Mouse (Mus musculus): ENCODE data around the gene Chst4.
A peak's percentile ranks its signal among the peaks of the same experiment; 100 is the strongest.
"Not testable (repeated sequence)": the region's sequence is repeated elsewhere in the genome, so short reads cannot be mapped to it uniquely, and the experiment has no call there.

Gene Chst4

GRCm38 (mm10) chr8:110039659-110040058, at the start of gene Chst4:
Chst4 (minus strand) TSS chr8:110039740.
- DNase-seq (ENCODE audit: low spot score) = no peak

DNA sequence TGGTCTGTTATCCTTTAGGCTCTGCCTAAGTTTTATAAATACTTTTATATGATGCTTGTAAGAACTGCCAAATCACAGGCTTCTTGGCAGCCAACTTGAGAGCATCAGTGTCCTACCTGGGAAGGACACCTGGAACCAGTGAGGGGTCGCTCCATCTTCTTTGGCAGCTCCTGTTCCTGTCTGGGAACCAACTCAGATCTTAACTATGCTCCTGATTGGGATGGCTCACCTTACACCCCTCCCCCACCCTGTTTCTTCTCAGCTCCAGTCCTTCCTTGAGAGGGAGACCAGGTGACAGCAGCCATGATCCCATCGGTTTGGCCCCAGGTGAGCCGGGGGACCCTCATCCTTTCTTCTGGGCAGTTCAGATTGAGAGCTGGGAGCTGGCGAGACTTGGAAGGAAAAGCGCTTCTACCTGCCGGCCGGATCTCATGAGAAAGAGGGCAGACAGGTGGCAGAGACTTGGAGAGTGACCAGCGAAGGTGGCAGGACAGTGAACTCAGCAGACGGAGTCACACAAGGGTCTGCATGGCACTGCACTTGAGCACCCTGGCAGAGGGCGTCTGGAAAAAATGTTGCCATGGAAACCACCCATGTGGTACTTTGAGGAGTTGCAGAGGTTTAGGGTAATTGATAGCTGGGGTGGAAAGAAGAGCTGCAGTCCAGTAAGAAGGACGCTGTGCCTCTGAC, 43.0 kb upstream of the Chst4 start:
- DNase-seq (ENCODE audit: low spot score) = peak; percentile 12

DNA sequence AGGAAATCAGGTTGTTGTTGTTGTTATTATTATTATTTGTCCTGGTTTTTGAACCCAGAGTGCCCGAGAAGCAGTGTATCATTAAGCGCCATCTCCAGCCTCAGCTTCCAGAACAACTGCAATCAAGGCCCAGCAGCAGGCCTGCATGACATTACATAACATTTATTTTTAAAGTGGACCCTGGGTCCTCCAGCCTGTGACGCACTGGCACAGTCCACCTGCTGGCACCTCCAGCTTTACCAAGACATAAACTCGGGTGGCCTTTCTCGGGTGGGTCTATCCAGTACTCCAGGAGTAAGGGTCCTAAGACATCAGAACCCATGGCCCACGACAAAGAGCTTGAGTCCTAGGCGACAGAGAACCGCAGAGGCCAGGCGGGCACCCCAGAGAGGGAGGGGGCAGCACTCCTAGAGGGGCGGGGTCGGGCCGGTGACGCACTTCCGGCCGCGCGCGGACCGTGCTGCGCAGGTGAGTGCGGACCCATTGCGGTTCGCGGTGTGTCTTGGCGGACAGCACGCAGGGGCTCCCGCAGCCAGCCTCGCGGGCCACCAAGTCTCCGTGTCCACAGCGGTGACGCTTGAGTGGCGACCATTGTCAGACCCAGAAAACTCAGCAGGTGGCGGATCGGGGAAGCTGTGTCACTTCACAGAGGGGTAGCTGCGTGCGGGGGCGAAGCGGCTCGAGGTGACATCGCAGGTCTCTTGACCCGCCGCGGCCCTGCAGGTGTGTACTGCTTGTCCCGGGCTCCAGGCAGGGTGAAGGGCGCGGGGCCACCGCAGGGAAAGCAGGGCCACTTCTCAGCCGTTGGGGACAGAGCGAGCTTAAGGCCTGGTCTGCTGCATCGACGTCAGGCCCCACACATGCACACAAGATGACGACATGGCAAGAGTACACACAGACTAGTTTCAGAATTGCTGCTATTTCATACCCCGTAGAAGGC, 40.0 kb upstream of the Chst4 start, which contains the start of gene Zfp612:
Gene Zfp612, plus strand, starts transcription at position 465 of the 940 bp plus-strand sequence.
- no peak for DNase-seq (ENCODE audit: low spot score)

DNA sequence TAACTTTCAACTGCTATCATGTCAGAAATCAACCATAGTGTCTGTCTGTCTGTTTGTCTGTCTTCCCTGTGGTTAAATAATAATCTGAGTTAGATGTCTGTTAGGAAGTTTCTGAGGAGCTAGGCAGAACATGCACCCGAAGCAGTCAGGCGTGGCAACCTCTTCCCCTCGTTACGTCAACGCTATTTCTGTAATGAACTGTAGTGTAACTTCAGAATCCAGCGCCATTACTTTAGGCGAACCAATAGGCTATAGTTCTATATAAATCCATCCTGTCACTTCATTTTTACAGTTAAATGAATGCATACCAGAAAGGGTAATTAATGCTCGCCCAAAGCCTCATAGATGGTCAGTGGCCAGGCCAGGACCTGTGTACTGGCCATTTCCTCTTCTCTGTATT, 35.0 kb upstream of the Chst4 start:
- no peak for DNase-seq (ENCODE audit: low spot score)

- peak; percentile 66 for DNase-seq (ENCODE audit: low spot score)
These were observed 32.1 kb upstream of the Chst4 start for GRCm38 (mm10) chr8:110071600-110071999.

DNA sequence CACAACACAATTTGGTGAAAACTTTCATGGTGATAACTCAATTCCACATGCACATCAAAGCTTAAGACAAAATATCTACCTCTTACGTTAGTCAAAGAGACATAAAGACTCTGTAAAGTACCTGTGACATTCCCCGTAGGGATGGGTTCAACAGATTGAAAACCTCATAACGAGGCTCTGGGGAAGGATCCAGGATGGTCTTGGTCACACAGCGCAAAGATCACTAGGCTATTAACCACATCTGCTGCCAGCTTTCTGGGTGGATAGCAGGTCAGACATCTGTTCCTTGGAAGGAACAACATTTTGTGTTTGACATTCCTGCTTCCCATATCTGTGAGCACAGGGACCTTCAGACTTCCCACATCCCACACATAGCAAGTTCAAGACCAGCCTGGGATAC, 30.2 kb upstream of the Chst4 start:
- DNase-seq (ENCODE audit: low spot score) = no peak

- no peak for DNase-seq (ENCODE audit: low spot score)
These were observed 26.1 kb upstream of the Chst4 start for GRCm38 (mm10) chr8:110065676-110066075.

GRCm38 (mm10) chr8:110064606-110065365, 25.2 kb upstream of the Chst4 start:
- DNase-seq (ENCODE audit: low spot score) = no peak

GRCm38 (mm10) chr8:110064161-110064560, 24.6 kb upstream of the Chst4 start:
- no peak for DNase-seq (ENCODE audit: low spot score)

DNA sequence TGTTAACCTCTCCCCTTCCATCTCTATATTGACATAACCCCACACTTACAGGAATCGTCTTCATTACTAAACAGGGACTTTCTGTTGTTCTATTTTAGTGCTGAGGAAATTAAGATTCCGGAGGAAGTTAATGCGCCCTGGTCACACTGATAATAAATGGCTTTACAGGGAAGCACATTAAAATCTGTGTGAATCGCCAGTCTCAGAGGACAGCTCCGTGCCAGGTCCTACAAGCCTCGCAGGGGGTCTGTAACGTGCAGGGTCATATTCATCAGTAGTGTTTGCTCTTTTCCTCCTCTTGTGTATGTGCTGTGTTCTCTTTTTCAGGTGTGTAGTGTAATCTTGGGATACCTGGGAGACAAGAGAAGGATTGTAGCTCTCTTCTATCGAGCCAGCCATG, 18.7 kb upstream of the Chst4 start:
- no peak for DNase-seq (ENCODE audit: low spot score)

- no peak for DNase-seq (ENCODE audit: low spot score)
These were observed 11.7 kb upstream of the Chst4 start for GRCm38 (mm10) chr8:110051208-110051607.

DNA sequence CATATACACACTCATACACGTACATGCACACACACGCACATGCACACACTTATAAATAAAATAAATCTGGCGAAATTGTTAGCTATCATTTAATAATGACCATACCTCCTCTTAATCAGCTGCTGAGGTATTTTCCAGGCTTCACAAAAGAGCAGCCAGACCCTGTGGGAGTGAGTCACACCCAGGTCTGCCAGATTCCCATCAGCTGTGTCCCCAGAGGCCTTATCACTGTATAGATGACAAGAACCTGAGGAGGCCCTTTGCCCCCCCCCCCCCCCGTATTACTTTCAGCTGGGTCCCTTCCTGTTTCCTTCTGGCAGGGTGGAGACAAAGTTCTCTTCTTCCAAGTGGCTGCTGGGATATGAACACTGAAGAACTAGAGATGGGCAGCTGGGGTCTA, 969 bp upstream of the Chst4 start:
- no peak for DNase-seq (ENCODE audit: low spot score)

DNA sequence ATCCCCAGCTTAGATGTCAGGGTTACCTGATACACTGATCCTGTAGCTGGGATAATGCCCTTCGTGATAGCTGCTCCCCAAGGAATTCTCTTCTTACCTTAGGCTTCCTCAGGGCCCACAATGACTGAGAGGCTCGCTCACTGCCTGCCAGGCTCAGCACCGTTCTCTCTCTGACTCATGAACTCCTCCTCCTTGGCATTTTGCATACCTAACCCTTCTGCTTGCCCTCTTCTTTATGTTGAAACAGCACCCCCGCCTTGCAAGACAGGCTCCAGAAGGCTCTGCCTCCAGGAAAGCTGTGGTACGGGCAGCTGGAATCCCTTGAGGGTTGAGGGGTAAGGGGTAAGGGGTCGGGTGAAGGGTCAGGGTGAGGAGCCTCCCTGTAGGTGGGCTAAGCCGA, 324 bp downstream of the Chst4 start:
- no peak for DNase-seq (ENCODE audit: low spot score)

DNA sequence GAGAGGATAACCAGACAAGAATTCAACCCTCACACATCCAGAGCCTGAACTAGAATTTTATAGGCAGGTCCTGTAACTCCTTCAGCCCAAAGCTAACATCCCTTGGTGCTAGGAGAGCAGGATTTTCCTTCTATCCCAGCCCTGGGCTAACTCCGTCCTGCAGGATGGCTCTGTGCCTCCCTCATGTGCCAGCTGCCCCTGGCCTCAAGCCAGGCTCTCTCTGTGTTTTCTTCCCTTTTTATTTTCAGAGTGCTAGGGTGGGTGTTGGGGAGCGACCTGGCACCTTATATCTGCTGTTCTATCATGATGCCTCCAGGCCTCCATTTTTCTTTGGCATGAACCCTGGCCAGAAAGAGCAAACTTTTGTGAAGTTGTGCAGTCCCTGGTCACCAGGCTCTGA, 3.4 kb downstream of the Chst4 start:
- no peak for DNase-seq (ENCODE audit: low spot score)

- DNase-seq (ENCODE audit: low spot score) = no peak
These were observed 5.2 kb downstream of the Chst4 start for GRCm38 (mm10) chr8:110034331-110034730.

DNA sequence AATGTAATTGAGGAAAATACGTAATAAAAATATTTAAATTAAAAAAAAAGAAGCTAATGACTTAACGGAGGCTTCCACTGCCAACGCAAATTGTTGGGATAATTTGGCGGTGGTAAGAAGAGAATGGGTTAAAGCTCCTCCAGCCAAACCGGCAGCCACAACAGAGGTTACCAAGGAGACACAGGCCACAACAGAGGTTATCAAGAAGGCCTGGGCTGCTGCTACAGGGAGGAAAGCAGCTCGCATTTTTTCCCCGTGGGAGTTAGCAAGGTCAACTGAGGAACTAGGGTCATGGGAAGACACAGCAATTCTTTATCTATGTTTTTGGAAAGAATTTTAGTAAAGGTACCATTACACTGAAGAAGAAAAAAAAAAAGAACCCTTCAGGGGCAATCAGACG, 5.8 kb downstream of the Chst4 start:
- not testable (repeated sequence) for DNase-seq (ENCODE audit: low spot score)

DNA sequence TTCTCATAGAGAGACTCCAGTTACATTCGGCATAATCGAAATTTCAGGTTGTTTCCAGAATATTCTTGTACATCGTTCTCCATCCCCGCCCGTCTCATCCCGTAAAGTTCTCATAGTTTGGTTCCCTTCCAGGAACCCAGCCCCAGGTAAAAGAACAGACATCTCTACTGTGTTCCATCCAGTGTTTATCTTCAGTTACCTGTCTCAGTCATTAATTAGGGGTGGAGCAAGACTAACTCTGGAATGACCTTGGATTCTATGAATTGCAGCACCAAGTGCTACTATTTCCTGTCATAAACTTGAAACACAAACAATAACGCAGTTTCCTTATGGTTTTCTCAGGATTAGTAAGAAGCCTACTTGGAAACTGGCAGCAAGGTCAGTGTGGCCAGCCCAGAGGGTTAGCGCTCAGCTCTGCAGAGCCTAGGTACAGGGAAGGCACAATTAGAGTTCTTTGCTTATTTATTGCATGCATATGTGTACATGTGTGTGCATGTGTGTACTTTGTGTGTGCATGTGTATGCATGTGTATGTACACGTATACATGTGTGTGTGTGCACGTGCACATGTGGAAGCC, 16.7 kb downstream of the Chst4 start:
- no peak for DNase-seq (ENCODE audit: low spot score)

DNA sequence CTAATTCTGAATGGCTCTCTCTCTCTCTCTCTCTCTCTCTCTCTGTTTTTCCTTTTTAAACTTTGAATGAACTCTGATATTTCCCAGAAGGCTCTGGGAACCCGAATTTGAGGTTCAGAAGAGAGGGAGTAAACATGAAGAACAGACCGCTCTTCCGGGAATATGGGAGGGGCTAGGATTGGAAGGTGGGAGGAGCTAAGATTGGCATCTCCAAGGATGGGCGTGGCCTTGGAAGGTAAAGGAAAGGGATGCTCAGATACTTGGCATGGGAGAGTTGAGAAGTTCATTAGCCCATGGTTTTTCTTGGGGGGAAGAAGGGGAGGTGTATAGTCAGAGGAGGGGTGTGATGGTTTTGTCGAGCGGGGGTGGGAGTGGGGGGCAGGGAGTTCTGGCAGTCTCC, 17.5 kb downstream of the Chst4 start:
- no peak for DNase-seq (ENCODE audit: low spot score)

GRCm38 (mm10) chr8:110010868-110011267, 28.7 kb downstream of the Chst4 start:
- peak; percentile 18 for DNase-seq (ENCODE audit: low spot score)

- DNase-seq (ENCODE audit: low spot score) = no peak
These were observed 30.5 kb downstream of the Chst4 start for GRCm38 (mm10) chr8:110008995-110009446.

- no peak for DNase-seq (ENCODE audit: low spot score)
These were observed 31.1 kb downstream of the Chst4 start for GRCm38 (mm10) chr8:110008228-110008994.
